Mouse (Mus musculus) intestine, embryonic 15.5 days (tissue): ENCODE data around the gene Tmem190. TPM values are rescaled to one million over a fixed set of nuclear protein-coding genes. Genes with fewer than 3 reads are reported as not detected.
A peak's percentile ranks its signal among the peaks of the same experiment; 100 is the strongest.
"Not testable (repeated sequence)": the region's sequence is repeated elsewhere in the genome, so short reads cannot be mapped to it uniquely, and the experiment has no call there.

Source experiments
- ATAC-seq: fragments of 200-750 bp; cut with Nextera tagmentation; 2 replicates; pipeline ENCODE4 v1.8.0; 2017; ENCODE audit warnings: moderate TSS enrichment, moderate library complexity
- H3K27ac ChIP-seq: fragments of 300-500 bp; sonication (generic); 2 replicates; pipeline ENCODE4 v1.5.1; 2015; ENCODE audit warnings: mild to moderate bottlenecking, inconsistent platforms
- H3K27me3 ChIP-seq: fragments of 300-500 bp; sonication (generic); replicated peaks from 2 replicates; pipeline ENCODE4 v1.6.1; 2015; ENCODE audit warnings: inconsistent platforms
- H3K36me3 ChIP-seq: fragments of 300-500 bp; sonication (generic); 2 replicates; pipeline ENCODE4 v1.6.1; 2015; ENCODE audit warnings: inconsistent platforms
- H3K4me1 ChIP-seq: fragments of 300-500 bp; sonication (generic); replicated peaks from 2 replicates; pipeline ENCODE4 v1.6.1; 2015; ENCODE audit warnings: inconsistent platforms
- H3K4me2 ChIP-seq: fragments of 300-500 bp; sonication (generic); replicated peaks from 2 replicates; pipeline ENCODE4 v1.6.1; 2015; ENCODE audit warnings: mild to moderate bottlenecking, inconsistent platforms
- H3K4me3 ChIP-seq: fragments of 300-500 bp; sonication (generic); replicated peaks from 2 replicates; pipeline ENCODE4 v1.5.1; 2015; ENCODE audit warnings: inconsistent platforms
- H3K9ac ChIP-seq: fragments of 300-500 bp; sonication (generic); 2 replicates; pipeline ENCODE4 v1.6.1; 2015; ENCODE audit warnings: inconsistent platforms
- H3K9me3 ChIP-seq: fragments of 300-500 bp; sonication (generic); 2 replicates; pipeline ENCODE4 v1.6.1; 2016; ENCODE audit warnings: inconsistent platforms
- WGBS: fragments of 180-500 bp; shearing (Covaris S2); methylation state at CpG from one replicate; pipeline ENCODE4 v1.1.7; 2015; 5-methylcytosine and 5-hydroxymethylcytosine counted together
- polyA plus RNA-seq: library from polyadenylated mRNA; unstranded; fragments of >200 nt; fragmentation: Nextera tagmentation; extraction: Ambion mirVana; gene quantifications from 2 replicates; pipeline ENCODE4 v1.2.1, GENCODE M21; 2015

Tmem190 gene
- polyA plus RNA-seq, 1 experiment from 2014 or later = 1.1 TPM

DNA sequence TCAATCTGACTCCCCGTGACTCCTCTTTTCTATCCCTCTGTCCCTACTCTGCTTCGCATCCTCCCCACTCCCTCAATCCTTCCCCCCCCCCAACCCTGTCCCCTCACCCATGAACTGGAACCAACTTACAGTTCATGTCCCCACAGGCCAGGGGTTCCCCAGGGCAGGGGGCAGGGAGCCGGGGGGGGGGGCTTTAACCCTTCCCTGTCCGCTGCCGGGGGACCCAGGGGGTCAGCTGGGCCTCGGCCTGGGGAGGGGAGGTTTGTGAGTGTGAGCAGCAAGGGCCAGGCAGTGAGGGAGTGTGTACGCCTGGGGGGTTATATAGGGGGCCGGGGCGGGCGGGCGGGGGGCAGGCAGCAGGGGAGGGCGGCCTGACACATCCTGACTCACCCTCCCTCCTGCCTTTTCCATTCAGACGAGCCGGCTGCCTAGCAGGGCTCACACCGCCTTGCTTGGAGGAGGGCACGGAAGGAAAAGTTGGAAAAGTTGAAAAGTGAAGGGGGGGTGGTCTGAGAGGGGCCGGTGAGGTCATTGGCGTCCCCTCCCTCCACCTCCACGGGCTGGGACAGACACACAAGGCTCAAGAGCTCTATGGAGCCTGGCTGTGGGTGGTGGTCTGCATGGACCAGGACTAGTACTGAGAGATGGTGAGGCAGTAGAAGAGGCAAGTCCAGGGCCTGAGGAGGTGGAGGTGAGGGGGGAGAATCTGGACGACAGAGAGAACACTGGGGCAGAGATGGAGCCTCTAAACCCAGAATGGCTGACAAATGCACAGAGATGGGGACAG lies 4.7 kb upstream of the Tmem190 start:
- Histone ChIP-seq H3K36me3 (no peaks in the 10 kb centered on the region), H3K4me2 (peak overlapping the region; percentile 63; the same call in 1 of the 2 replicates), H3K9ac (no peak overlapping the region), H3K4me1 (peaks cover 20% of the 10 kb centered on the region), H3K4me3 (no peak overlapping the region), H3K9me3 (no peaks in the 10 kb centered on the region), H3K27ac (no peak overlapping the region), H3K27me3 (peaks cover 40% of the 10 kb centered on the region)
- 7% methylated on average over 19 of the region's 20 CpGs for WGBS
- ATAC-seq = no peak

DNA sequence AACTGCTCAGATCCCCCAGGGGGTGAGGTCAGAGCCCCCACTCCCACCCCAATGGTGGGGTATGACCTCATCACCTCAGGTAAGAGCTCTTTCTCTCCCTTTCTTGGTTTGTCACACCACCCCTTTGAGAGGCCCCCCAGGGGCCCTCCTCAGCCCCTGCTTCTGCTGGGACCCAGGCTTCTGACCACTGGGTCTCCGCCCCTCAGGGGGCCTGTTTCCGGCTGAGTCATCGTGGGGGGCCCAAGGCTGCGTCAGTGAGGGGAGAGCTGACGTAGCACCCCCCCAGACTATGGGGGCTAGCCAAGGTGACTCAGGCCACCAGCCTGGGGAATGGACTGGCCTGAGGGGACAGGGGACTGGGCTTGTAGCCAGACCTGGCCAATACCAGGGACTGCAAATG lies 2.8 kb upstream of the Tmem190 start:
- ATAC-seq = no peak
- Histone ChIP-seq H3K4me3 (no peak overlapping the region), H3K27me3 (peaks cover 40% of the 10 kb centered on the region), H3K36me3 (no peaks in the 10 kb centered on the region), H3K9ac (peak overlapping the region; percentile 13; the same call in 1 of the 2 replicates), H3K27ac (no peak overlapping the region), H3K9me3 (no peaks in the 10 kb centered on the region), H3K4me1 (peaks cover 20% of the 10 kb centered on the region), H3K4me2 (no peak overlapping the region)
- 39% methylated on average over 5 of the region's 5 CpGs for WGBS

DNA sequence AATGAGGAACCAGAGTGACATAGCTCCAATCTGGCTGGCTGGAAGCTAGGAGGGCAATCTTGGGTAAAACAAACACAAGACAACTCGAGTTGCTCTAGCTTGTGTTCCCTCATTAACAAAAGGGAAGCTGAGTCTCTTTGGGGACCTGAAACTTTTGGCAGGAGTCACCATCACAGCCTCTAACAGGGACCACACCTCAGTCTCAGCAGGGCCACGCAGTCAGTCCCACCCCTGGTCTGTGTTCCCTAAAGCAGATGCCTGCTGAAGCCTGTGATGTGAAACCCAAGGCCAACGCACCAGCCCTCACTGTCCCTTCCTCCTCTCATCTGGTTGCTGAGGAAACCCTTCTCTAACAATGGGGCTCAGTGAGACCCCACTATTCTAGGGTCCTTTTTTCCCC lies 607 bp upstream of the Tmem190 start:
- ATAC-seq = no peak
- H3K9ac ChIP-seq = no peak overlapping the region
- no peaks in the 10 kb centered on the region for H3K36me3 ChIP-seq
- peaks cover 14% of the 10 kb centered on the region for H3K4me1 ChIP-seq
- H3K4me2 ChIP-seq = no peak overlapping the region
- H3K27ac ChIP-seq = no peak overlapping the region
- WGBS = 42% methylated on average over 3 of the region's 3 CpGs
- H3K9me3 ChIP-seq = no peaks in the 10 kb centered on the region
- no peak overlapping the region for H3K4me3 ChIP-seq
- H3K27me3 ChIP-seq = peaks cover 20% of the 10 kb centered on the region

DNA sequence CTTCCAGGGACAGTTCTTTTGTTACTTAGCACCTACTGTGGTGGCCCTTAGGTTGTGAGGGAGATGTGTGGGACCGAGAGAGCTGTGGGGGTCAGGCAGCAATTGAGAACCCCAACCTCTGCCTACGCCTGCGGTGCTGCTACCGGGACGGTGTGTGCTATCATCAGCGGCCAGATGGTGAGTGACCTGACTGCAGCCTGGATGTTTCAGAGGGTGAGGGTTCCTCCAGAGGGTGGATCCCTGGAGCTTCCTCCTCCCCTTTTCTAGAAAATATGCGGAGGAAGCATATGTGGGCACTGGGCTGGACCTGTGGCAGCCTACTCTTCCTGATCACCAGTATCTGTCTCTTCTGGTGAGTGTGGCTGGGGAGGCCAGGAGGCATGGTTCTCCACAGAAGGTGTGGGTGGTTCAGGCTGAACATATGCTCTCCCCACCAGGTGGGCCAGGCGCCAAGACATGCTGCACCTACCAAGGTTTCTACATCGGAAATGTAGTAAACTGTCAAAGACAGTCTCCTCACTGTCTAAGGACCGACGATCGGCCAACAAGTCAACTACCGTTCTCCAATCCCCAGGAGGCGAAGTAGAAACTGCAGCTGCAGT lies 1.0 kb downstream of the Tmem190 start:
- H3K9ac ChIP-seq = no peak overlapping the region
- H3K4me3 ChIP-seq = no peak overlapping the region
- 78% methylated on average over 14 of the region's 14 CpGs for WGBS
- no peak for ATAC-seq
- peaks cover 13% of the 10 kb centered on the region; the same call in 1 of the 2 replicates for H3K4me1 ChIP-seq
- H3K27me3 ChIP-seq = peaks cover 3% of the 10 kb centered on the region
- H3K27ac ChIP-seq = no peak overlapping the region
- no peak overlapping the region for H3K4me2 ChIP-seq
- no peaks in the 10 kb centered on the region for H3K9me3 ChIP-seq
- H3K36me3 ChIP-seq = no peaks in the 10 kb centered on the region

DNA sequence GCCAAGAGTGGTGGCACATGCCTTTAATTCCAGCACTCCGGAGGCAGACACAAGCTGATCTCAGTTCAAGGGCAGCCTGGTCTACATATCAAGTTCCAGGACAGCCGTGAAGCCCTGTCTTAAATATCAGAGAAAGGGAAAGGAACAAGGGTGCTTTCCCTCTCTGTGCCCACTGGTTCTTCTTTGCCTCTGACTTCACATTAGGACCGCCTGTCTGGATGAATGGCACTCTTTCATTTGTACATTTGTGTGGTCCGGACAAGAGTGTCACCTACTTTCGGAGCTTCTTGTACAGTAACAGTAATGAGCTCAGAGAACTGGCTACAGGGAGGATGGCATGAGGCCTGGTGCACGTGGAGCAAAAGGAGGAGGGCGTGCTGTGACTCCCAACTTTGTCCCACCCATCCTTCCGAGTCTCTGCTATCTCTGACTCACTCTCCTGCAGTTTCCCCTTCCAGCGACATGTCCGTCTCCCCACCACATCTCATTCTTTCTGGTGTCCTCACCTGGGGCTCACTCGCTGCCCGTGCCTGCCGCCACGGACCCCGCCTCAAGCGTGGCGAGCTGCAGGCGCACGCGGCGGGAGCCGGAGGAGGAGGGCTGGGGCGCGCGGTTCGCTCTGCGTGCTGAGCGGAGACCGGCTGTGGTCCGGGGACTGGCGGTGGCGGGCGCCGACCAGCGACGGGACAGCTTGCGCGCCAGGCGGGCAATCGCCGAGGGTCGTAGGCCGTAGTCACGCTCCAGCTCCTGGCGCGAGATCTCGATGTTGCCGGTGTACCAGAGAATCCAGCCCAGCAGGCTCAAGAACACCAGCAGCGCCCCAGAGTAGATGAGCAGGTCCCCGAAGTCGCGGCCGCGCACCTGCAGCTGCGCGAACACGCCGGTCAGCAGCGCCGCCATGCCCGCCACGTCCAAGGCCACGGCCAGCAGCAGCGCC lies 6.0 kb downstream of the Tmem190 start:
- Histone ChIP-seq H3K36me3 (no peaks in the 10 kb centered on the region), H3K9me3 (no peaks in the 10 kb centered on the region), H3K9ac (peak overlapping the region; percentile 78), H3K27me3 (no peaks in the 10 kb centered on the region), H3K4me1 (peaks cover 4% of the 10 kb centered on the region), H3K27ac (peak overlapping the region; percentile 85), H3K4me3 (peak overlapping the region; percentile 65), H3K4me2 (peak overlapping the region; percentile 93)
- WGBS = 2% methylated on average over 64 of the region's 64 CpGs
- ATAC-seq = peak; percentile 65

DNA sequence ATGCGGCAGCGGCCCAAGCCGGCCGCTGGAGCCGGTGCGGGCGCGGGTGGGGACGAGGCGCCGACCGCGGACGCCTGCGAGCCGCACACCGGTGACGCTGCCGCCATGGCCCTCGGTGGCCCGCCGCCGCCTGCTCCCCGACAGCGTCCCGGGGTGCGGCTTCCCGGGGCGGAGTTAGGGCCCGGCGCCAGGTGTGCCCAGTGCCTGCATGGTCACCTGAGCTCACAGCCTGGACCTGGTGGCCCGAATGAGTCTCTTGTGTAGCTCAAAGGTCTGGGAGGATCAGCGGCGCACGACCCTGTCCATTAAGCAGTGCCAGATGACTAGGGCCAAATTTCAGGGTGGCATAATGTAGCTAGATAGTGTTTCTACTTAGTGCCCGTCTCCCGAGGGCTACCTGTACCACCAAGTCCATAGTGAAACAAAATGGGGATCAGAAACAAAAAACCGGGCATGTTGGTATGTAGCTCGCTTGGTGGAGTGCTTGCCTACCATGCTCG lies 6.7 kb downstream of the Tmem190 start, which contains the start of gene Tmem238:
Gene Tmem238 (minus strand): TSS at position 221 of the 500 bp plus-strand sequence.
- peak; percentile 80 for ATAC-seq
- peak within 1 kb of the TSS; percentile 78 for H3K9ac ChIP-seq

DNA sequence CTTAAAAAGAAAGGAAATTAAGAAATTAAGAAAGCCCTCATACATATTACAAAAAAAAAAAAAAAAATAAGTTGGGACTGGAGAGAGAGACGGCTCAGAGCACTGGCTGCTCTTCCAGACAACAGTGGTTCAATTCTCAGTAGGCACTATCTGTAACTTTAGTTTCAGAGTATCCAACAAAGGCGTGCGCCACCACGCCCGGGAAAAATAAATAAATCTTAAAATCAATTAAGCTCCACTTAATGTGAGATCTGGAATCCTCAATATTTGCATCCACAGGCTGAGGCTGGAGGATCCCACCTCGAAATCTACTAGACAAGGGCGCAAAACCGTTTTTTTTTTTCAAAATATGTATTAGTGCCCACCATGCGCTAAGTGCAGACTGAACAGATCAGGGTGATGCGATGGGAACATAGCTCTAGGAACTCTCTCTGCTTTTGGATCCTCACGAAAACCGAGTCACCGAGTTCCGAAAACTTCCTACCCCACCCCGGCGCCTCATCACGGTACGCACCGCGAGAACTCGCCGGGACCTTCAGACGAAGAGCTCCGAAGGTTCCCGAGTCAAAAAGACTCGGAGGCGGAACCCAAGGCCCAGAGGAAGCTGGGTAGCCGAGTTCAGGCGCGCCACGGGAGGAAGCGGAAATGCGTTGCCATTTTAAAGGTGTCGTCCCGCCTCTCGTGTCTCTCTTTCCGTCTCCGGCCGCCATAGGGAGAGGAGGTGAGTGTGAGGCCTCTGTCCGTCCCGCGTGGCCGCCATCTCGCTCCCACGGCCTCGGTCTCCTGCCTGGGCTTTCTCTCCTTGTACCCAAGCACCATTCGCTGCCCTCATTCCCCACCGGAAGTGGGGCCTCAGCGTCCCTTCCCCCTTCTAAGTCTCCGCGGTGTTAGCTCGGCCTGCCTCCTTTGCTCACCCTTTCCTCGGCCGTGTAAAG lies 9.8 kb downstream of the Tmem190 start, which contains the start of gene Rpl28:
Gene Rpl28 (plus strand): TSS at position 597 of the 935 bp plus-strand sequence.
- WGBS = under 1% methylated on average over 54 of the region's 54 CpGs
- Histone ChIP-seq H3K9ac (peak within 1 kb of the TSS; percentile 91), H3K27me3 (no peaks in the 10 kb centered on the region), H3K4me1 (peaks cover 17% of the 10 kb centered on the region), H3K27ac (peak within 1 kb of the TSS; percentile 89), H3K9me3 (no peaks in the 10 kb centered on the region), H3K4me2 (peak within 1 kb of the TSS; percentile 80), H3K4me3 (peak within 1 kb of the TSS; percentile 83), H3K36me3 (peaks cover 12% of the 10 kb centered on the region)
- ATAC-seq = peak; percentile 85

More for the DNA sequence above, 6.7 kb downstream of the Tmem190 start, which contains the start of gene Tmem238:
- 8% methylated on average over 40 of the region's 40 CpGs for WGBS
- Histone ChIP-seq H3K4me3 (peak within 1 kb of the TSS; percentile 65), H3K4me2 (peak within 1 kb of the TSS; percentile 93), H3K27ac (peak within 1 kb of the TSS; percentile 85), H3K36me3 (peaks cover 2% of the 10 kb centered on the region; the same call in 1 of the 2 replicates), H3K9me3 (no peaks in the 10 kb centered on the region), H3K4me1 (peaks cover 11% of the 10 kb centered on the region), H3K27me3 (no peaks in the 10 kb centered on the region)

DNA sequence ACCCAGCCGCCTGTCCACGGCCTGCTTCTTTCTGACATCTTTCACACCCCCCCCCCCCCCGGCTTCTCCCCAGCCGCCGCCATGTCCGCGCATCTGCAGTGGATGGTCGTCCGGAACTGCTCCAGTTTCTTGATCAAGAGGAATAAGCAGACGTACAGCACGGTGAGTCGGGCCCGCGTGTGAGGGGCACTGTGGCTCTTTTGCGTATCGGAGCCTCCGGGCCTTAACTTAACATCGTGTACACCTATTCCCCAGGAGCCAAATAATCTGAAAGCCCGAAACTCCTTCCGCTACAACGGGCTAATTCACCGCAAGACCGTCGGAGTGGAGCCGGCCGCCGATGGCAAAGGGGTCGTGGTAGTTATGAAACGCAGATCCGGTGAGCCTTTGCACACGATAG lies 10.5 kb downstream of the Tmem190 start:
- H3K27me3 ChIP-seq, ATAC-seq, H3K9me3 ChIP-seq: not testable (repeated sequence)
- Histone ChIP-seq H3K36me3 (peaks cover 15% of the 10 kb centered on the region), H3K4me3 (peak overlapping the region; percentile 83), H3K4me1 (peaks cover 16% of the 10 kb centered on the region), H3K4me2 (peak overlapping the region; percentile 80), H3K9ac (peak overlapping the region; percentile 91), H3K27ac (peak overlapping the region; percentile 89)
- WGBS = under 1% methylated on average over 31 of the region's 31 CpGs

DNA sequence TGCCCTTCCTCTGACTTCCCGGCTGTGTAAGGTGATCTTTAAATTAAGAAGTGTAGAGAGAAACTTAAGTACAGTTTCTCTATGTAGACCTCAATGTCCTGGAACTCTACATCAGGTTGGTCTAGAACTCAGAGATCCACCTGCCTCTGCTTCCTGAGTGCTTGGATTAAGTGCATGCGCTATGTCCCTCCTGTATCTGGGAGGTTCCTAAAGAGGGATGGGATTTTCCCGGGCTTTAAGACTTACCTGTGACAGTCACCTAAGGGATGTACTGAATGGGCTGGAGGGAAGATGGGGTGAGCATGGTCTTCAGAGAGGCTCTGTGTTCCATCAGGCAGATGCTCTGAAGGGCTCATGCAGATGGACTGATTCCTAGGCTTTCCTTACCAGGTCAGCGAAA lies 10.9 kb downstream of the Tmem190 start:
- H3K9ac ChIP-seq = peak overlapping the region; percentile 91
- no peak for ATAC-seq
- no peaks in the 10 kb centered on the region for H3K9me3 ChIP-seq
- H3K27me3 ChIP-seq = no peaks in the 10 kb centered on the region
- H3K4me1 ChIP-seq = peaks cover 14% of the 10 kb centered on the region
- peak overlapping the region; percentile 83 for H3K4me3 ChIP-seq
- H3K27ac ChIP-seq = peak overlapping the region; percentile 89
- 33% methylated on average over 4 of the region's 4 CpGs for WGBS
- H3K4me2 ChIP-seq = peak overlapping the region; percentile 80
- H3K36me3 ChIP-seq = peaks cover 15% of the 10 kb centered on the region

DNA sequence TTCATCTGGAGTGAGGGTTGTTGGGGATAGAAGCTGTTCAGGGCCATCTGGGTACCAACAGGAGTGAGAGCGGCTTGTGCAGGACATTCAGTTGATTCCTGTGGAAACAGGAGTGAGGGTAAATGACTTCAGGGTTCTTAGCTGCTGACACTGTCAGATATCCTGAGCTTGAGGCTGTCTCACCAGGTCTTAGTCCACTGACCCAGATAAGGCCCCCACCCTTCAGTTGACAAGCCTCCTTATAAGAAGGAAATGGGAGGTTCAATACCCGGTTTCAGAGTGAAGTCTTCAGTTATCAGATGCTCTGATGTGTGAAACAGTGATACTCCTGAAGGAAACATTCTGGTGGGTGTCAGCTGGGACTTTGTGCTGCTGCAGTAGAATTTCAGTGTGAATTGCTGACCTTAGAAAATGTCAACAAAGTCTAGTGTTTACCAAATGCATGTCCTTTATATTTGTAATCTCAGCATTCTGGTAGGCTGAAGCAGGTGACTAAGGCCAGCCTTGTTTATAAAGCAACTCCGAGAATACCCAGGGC lies 12.0 kb downstream of the Tmem190 start:
- Histone ChIP-seq H3K4me1 (peaks cover 14% of the 10 kb centered on the region), H3K9me3 (no peaks in the 10 kb centered on the region), H3K27me3 (no peaks in the 10 kb centered on the region), H3K4me3 (no peak overlapping the region), H3K36me3 (peaks cover 15% of the 10 kb centered on the region), H3K9ac (no peak overlapping the region), H3K4me2 (peak overlapping the region; percentile 80), H3K27ac (no peak overlapping the region)
- ATAC-seq = no peak
- WGBS = 73% methylated on average over 3 of the region's 3 CpGs
